Mouse (Mus musculus): ENCODE data around the gene Gzmm. TPM values are rescaled to one million over a fixed set of nuclear protein-coding genes. Genes with fewer than 3 reads are reported as not detected.

Gzmm gene
- polyA plus RNA-seq, 1 experiment from 2014 or later: 1.6 TPM

- no peak for ATAC-seq
- no peak overlapping the region for H3K4me2 ChIP-seq (ENCODE audit: low read length)
- peaks cover 18% of the 10 kb centered on the region for H3K4me1 ChIP-seq (ENCODE audit: control insufficient read depth, insufficient read depth, low read length)
- H3K27ac ChIP-seq (ENCODE audit: low read length): no peak overlapping the region
- no peak overlapping the region for H3K4me3 ChIP-seq (ENCODE audit: low read depth, low read length)
- peaks cover 29% of the 10 kb centered on the region for H3K36me3 ChIP-seq (ENCODE audit: control insufficient read depth, insufficient read depth, low read length)
- H3K9ac ChIP-seq (ENCODE audit: low read depth, low read length): no peak overlapping the region
- no peaks in the 10 kb centered on the region for H3K9me3 ChIP-seq (replicated peaks; ENCODE audit: control insufficient read depth, low read length, poor library complexity, severe bottlenecking)
- WGBS: 94% methylated on average over 25 of the region's 25 CpGs
- no peaks in the 10 kb centered on the region for H3K27me3 ChIP-seq (ENCODE audit: control insufficient read depth, insufficient read depth, low read depth, low read length)
Measured at GRCm38 (mm10) chr10:79684770-79685600, 3.8 kb upstream of the Gzmm start.

DNA sequence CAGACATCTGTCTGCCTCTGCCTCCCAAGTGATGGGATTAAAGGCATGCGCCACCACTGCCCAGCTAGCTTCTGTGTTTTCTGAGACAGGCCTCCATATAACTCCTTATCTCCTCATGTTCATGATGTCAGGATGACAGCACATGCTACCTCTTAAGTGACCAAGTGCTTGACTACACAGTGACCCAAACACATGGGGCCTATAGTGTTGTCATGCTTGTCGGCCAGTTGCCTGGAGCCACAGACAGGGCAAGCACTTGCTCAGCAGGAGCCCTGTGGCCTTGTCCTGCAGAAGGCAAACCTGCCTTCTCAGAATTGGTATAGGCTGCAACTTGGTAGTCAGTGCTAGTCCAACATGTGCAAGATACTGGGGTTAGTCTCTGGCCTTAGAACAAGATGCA lies 2.6 kb upstream of the Gzmm start:
- H3K4me2 ChIP-seq (ENCODE audit: low read length): no peak overlapping the region
- 92% methylated on average over 2 of the region's 2 CpGs for WGBS
- H3K4me3 ChIP-seq (ENCODE audit: low read depth, low read length): no peak overlapping the region
- no peak overlapping the region for H3K9ac ChIP-seq (ENCODE audit: low read depth, low read length)
- no peak overlapping the region for H3K27ac ChIP-seq (ENCODE audit: low read length)
- ATAC-seq: no peak
- H3K36me3 ChIP-seq (ENCODE audit: control insufficient read depth, insufficient read depth, low read length): peaks cover 29% of the 10 kb centered on the region
- no peaks in the 10 kb centered on the region for H3K9me3 ChIP-seq (replicated peaks; ENCODE audit: control insufficient read depth, low read length, poor library complexity, severe bottlenecking)
- no peaks in the 10 kb centered on the region for H3K27me3 ChIP-seq (ENCODE audit: control insufficient read depth, insufficient read depth, low read depth, low read length)
- H3K4me1 ChIP-seq (ENCODE audit: control insufficient read depth, insufficient read depth, low read length): peaks cover 14% of the 10 kb centered on the region

- no peak overlapping the region for H3K27ac ChIP-seq (ENCODE audit: low read length)
- no peak for ATAC-seq
- peaks cover 29% of the 10 kb centered on the region for H3K36me3 ChIP-seq (ENCODE audit: control insufficient read depth, insufficient read depth, low read length)
- no peaks in the 10 kb centered on the region for H3K9me3 ChIP-seq (replicated peaks; ENCODE audit: control insufficient read depth, low read length, poor library complexity, severe bottlenecking)
- 94% methylated on average over 1 of the region's 1 CpGs for WGBS
- H3K4me2 ChIP-seq (ENCODE audit: low read length): no peak overlapping the region
- no peak overlapping the region for H3K4me3 ChIP-seq (ENCODE audit: low read depth, low read length)
- peaks cover 14% of the 10 kb centered on the region for H3K4me1 ChIP-seq (ENCODE audit: control insufficient read depth, insufficient read depth, low read length)
- H3K9ac ChIP-seq (ENCODE audit: low read depth, low read length): no peak overlapping the region
- no peaks in the 10 kb centered on the region for H3K27me3 ChIP-seq (ENCODE audit: control insufficient read depth, insufficient read depth, low read depth, low read length)
Measured at GRCm38 (mm10) chr10:79686691-79687090, 2.1 kb upstream of the Gzmm start.

- H3K27ac ChIP-seq (ENCODE audit: low read length): no peak overlapping the region
- no peak overlapping the region for H3K9ac ChIP-seq (ENCODE audit: low read depth, low read length)
- H3K9me3 ChIP-seq (replicated peaks; ENCODE audit: control insufficient read depth, low read length, poor library complexity, severe bottlenecking): no peaks in the 10 kb centered on the region
- no peaks in the 10 kb centered on the region for H3K27me3 ChIP-seq (ENCODE audit: control insufficient read depth, insufficient read depth, low read depth, low read length)
- ATAC-seq: no peak
- H3K4me1 ChIP-seq (ENCODE audit: control insufficient read depth, insufficient read depth, low read length): peaks cover 14% of the 10 kb centered on the region
- 97% methylated on average over 6 of the region's 6 CpGs for WGBS
- H3K4me3 ChIP-seq (ENCODE audit: low read depth, low read length): no peak overlapping the region
- no peak overlapping the region for H3K4me2 ChIP-seq (ENCODE audit: low read length)
- peaks cover 29% of the 10 kb centered on the region for H3K36me3 ChIP-seq (ENCODE audit: control insufficient read depth, insufficient read depth, low read length)
Measured at GRCm38 (mm10) chr10:79687513-79687912, 1.3 kb upstream of the Gzmm start.

DNA sequence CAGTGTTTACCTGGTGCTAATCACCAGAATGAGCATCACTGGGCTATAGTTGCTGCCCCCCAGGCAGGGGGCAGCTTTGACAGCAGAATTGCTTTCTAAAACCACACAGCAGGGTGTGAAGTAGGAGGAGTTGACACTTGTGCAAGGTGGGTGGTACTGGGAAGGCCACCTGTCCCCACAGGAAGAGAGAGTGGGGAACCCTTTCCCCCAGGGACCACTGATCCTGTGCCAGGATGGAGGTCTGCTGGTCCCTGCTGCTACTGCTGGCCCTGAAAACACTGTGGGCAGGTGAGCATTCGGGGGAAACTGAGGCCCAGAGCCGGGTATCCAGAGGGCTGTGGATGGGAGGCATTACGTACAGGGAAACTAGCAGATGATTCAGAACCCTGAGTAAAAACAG lies 358 bp downstream of the Gzmm start:
- H3K9ac ChIP-seq (ENCODE audit: low read depth, low read length): no peak overlapping the region
- H3K4me3 ChIP-seq (ENCODE audit: low read depth, low read length): no peak overlapping the region
- ATAC-seq: no peak
- 92% methylated on average over 3 of the region's 3 CpGs for WGBS
- peaks cover under 1% of the 10 kb centered on the region; the same call in 1 of the 2 replicates for H3K4me1 ChIP-seq (ENCODE audit: control insufficient read depth, insufficient read depth, low read length)
- H3K4me2 ChIP-seq (ENCODE audit: low read length): no peak overlapping the region
- H3K27me3 ChIP-seq (ENCODE audit: control insufficient read depth, insufficient read depth, low read depth, low read length): no peaks in the 10 kb centered on the region
- H3K9me3 ChIP-seq (replicated peaks; ENCODE audit: control insufficient read depth, low read length, poor library complexity, severe bottlenecking): no peaks in the 10 kb centered on the region
- no peak overlapping the region for H3K27ac ChIP-seq (ENCODE audit: low read length)
- peaks cover 28% of the 10 kb centered on the region for H3K36me3 ChIP-seq (ENCODE audit: control insufficient read depth, insufficient read depth, low read length)

DNA sequence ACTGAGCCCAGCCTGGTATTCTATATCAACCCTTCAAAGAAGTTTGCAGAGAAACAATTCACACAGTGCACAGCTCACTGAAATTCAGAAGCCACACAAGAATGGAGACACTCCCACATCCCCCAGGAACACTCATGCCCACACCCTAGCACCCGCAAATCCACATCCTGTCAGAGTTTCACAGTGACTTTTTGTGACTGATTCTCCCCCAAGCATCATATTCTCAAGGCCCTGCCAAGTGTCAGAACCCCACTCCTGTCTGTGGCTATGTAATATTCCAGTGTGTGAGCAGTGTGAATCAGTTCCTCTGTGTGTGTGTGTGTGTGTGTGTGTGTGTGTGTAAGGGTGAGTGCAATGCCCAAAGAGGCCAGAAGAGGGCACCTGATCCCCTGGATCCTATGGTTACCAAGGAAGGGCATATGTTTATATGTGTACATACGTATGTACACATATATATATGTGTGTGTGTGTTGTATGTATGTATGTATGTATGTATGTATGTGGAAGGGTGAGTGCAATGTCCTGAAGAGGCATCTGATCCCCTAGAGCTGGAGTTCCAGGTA lies 3.2 kb downstream of the Gzmm start:
- H3K9me3 ChIP-seq (replicated peaks; ENCODE audit: control insufficient read depth, low read length, poor library complexity, severe bottlenecking): no peaks in the 10 kb centered on the region
- WGBS: 100% methylated on average over 2 of the region's 2 CpGs

DNA sequence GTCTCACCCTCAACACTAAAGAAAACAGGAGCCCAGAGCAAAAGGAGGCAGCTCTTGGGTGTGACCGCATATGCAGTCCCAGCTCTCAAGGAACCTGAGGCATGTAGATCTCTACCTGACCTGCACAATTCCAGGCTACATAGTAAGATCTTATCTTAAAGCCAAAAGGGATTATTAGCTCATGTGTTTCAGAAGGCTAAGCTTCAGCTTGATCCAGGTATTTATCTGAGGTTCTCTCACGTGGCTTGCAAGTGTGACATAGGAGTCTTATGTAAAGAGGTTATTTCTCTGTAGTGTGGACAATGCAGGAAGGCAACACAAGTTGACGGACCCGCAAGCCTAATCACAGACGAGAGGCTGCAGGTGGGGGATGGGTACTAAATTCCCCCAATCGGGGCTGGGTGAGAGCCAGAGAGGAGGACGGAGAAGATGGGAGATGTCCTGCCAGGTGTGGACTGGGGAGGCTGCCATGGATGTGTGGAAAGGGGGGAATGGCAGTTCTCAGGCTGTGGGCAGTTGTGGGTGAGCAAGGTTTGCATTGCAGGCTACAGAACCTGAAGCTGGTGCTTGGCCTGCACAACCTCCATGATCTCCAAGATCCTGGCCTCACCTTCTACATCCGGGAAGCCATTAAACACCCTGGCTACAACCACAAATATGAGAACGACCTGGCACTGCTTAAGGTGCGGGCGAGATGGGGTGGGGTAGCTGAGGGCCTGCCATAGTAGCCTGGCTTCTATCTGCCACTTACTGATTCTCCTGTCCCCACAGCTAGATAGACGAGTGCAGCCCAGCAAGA lies 5.0 kb downstream of the Gzmm start:
- peaks cover 3% of the 10 kb centered on the region for H3K36me3 ChIP-seq (ENCODE audit: control insufficient read depth, insufficient read depth, low read length)
- H3K9ac ChIP-seq (ENCODE audit: low read depth, low read length): no peak overlapping the region
- no peak overlapping the region for H3K4me3 ChIP-seq (ENCODE audit: low read depth, low read length)
- no peaks in the 10 kb centered on the region for H3K4me1 ChIP-seq (ENCODE audit: control insufficient read depth, insufficient read depth, low read length)
- no peaks in the 10 kb centered on the region for H3K9me3 ChIP-seq (replicated peaks; ENCODE audit: control insufficient read depth, low read length, poor library complexity, severe bottlenecking)
- ATAC-seq: no peak
- H3K27ac ChIP-seq (ENCODE audit: low read length): no peak overlapping the region
- 73% methylated on average over 12 of the region's 12 CpGs for WGBS
- no peaks in the 10 kb centered on the region for H3K27me3 ChIP-seq (ENCODE audit: control insufficient read depth, insufficient read depth, low read depth, low read length)
- H3K4me2 ChIP-seq (ENCODE audit: low read length): no peak overlapping the region

More for the DNA sequence above, 3.2 kb downstream of the Gzmm start:
- Histone ChIP-seq H3K4me3 (ENCODE audit: low read depth, low read length) (no peak overlapping the region), H3K27ac (ENCODE audit: low read length) (no peak overlapping the region), H3K27me3 (ENCODE audit: control insufficient read depth, insufficient read depth, low read depth, low read length) (no peaks in the 10 kb centered on the region), H3K9ac (ENCODE audit: low read depth, low read length) (no peak overlapping the region), H3K4me2 (ENCODE audit: low read length) (no peak overlapping the region), H3K4me1 (ENCODE audit: control insufficient read depth, insufficient read depth, low read length) (no peaks in the 10 kb centered on the region), H3K36me3 (ENCODE audit: control insufficient read depth, insufficient read depth, low read length) (peaks cover 16% of the 10 kb centered on the region)
- ATAC-seq: no peak

DNA sequence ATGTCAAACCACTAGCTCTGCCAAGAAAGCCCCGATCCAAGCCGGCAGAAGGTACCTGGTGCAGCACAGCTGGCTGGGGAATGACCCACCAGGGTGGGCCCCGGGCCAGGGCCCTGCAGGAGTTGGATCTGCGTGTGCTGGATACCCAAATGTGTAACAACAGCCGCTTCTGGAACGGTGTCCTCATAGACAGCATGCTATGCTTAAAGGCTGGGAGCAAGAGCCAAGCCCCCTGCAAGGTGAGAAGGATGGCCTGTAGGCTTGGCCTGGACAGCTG lies 5.5 kb downstream of the Gzmm start:
- H3K9me3 ChIP-seq (replicated peaks; ENCODE audit: control insufficient read depth, low read length, poor library complexity, severe bottlenecking): no peaks in the 10 kb centered on the region
- H3K36me3 ChIP-seq (ENCODE audit: control insufficient read depth, insufficient read depth, low read length): no peaks in the 10 kb centered on the region
- H3K27me3 ChIP-seq (ENCODE audit: control insufficient read depth, insufficient read depth, low read depth, low read length): no peaks in the 10 kb centered on the region
- no peak overlapping the region for H3K4me3 ChIP-seq (ENCODE audit: low read depth, low read length)
- no peak overlapping the region for H3K27ac ChIP-seq (ENCODE audit: low read length)
- 84% methylated on average over 6 of the region's 6 CpGs for WGBS
- ATAC-seq: no peak
- no peaks in the 10 kb centered on the region for H3K4me1 ChIP-seq (ENCODE audit: control insufficient read depth, insufficient read depth, low read length)
- no peak overlapping the region for H3K9ac ChIP-seq (ENCODE audit: low read depth, low read length)
- H3K4me2 ChIP-seq (ENCODE audit: low read length): no peak overlapping the region
